Mouse (Mus musculus): Measurements from ENCODE around the gene Atg9b. TPM values are rescaled to one million over a fixed set of nuclear protein-coding genes. Genes with fewer than 3 reads are reported as not detected.

Gene Atg9b
- polyA plus RNA-seq, 1 experiment from 2014 or later = 0.54 TPM

- Histone ChIP-seq H3K9me3 (ENCODE audit: low read length) (no peaks in the 10 kb centered on the region), H3K4me1 (ENCODE audit: insufficient read depth, low read depth, low read length) (peaks cover 14% of the 10 kb centered on the region), H3K36me3 (ENCODE audit: insufficient read depth, low read length) (no peaks in the 10 kb centered on the region), H3K27ac (ENCODE audit: low read length) (no peak overlapping the region), H3K9ac (replicated peaks; ENCODE audit: low read depth) (no peak overlapping the region), H3K4me2 (replicated peaks; ENCODE audit: low read depth, low read length) (no peak overlapping the region), H3K4me3 (ENCODE audit: low read depth, low read length) (no peak overlapping the region), H3K27me3 (replicated peaks; ENCODE audit: insufficient read depth, low read length) (no peaks in the 10 kb centered on the region)
- DNase-seq (ENCODE audit: low spot score) (no peak), ATAC-seq (no peak)
- 86% methylated on average over 4 of the region's 4 CpGs for WGBS
- no peak for TF ChIP-seq EP300 (IDR thresholded peaks at IDR 0.05)
- TF ChIP-seq CTCF (IDR thresholded peaks at IDR 0.05) = no peak
These were observed 11.4 kb downstream of the Atg9b start for GRCm38 (mm10) chr5:24380499-24380898.

- ATAC-seq (no peak), DNase-seq (ENCODE audit: low spot score) (no peak)
- no peak overlapping the region for H3K27ac ChIP-seq (ENCODE audit: low read length)
- WGBS = 56% methylated on average over 4 of the region's 4 CpGs
- no peaks in the 10 kb centered on the region for H3K36me3 ChIP-seq (ENCODE audit: insufficient read depth, low read length)
- no peak overlapping the region for H3K9ac ChIP-seq (replicated peaks; ENCODE audit: low read depth)
- H3K4me1 ChIP-seq (ENCODE audit: insufficient read depth, low read depth, low read length) = peaks cover 14% of the 10 kb centered on the region
- no peaks in the 10 kb centered on the region for H3K27me3 ChIP-seq (replicated peaks; ENCODE audit: insufficient read depth, low read length)
- no peak overlapping the region for H3K4me3 ChIP-seq (ENCODE audit: low read depth, low read length)
- H3K4me2 ChIP-seq (replicated peaks; ENCODE audit: low read depth, low read length) = no peak overlapping the region
- TF ChIP-seq EP300 (IDR thresholded peaks at IDR 0.05) = no peak
- no peak for TF ChIP-seq CTCF (IDR thresholded peaks at IDR 0.05)
- no peaks in the 10 kb centered on the region for H3K9me3 ChIP-seq (ENCODE audit: low read length)
These were observed 12.4 kb downstream of the Atg9b start for GRCm38 (mm10) chr5:24379501-24379900.

DNA sequence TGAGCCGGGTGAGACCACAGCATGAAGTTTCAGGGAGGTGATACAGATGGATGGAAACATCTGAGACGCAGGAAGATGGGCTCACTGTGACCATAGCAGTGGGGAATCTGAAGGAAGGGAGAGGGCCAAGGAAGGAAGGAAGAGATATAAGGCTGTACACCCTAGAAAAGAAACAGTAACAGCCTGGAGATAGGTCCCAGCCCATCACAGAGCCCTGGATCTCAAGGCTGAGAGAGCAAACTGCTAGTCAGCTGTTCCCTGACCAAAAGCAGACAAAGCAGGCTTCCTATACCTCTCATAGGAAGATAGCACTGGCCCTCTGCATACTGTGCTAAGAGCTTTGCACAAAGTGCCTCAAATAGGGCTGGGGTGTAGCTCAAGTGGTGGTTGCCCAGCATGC lies 13.2 kb downstream of the Atg9b start:
- H3K27ac ChIP-seq (ENCODE audit: low read length) = no peak overlapping the region
- no peaks in the 10 kb centered on the region for H3K27me3 ChIP-seq (replicated peaks; ENCODE audit: insufficient read depth, low read length)
- H3K4me3 ChIP-seq (ENCODE audit: low read depth, low read length) = no peak overlapping the region
- DNase-seq (ENCODE audit: low spot score) = no peak
- H3K4me1 ChIP-seq (ENCODE audit: insufficient read depth, low read depth, low read length) = peaks cover 9% of the 10 kb centered on the region
- no peaks in the 10 kb centered on the region for H3K9me3 ChIP-seq (ENCODE audit: low read length)
- 68% methylated on average over 2 of the region's 2 CpGs for WGBS
- no peaks in the 10 kb centered on the region for H3K36me3 ChIP-seq (ENCODE audit: insufficient read depth, low read length)
- no peak overlapping the region for H3K4me2 ChIP-seq (replicated peaks; ENCODE audit: low read depth, low read length)
- no peak overlapping the region for H3K9ac ChIP-seq (replicated peaks; ENCODE audit: low read depth)
- TF ChIP-seq EP300 (IDR thresholded peaks at IDR 0.05) (no peak), CTCF (IDR thresholded peaks at IDR 0.05) (no peak)
- ATAC-seq = no peak

GRCm38 (mm10) chr5:24374666-24375328 lies 17.1 kb downstream of the Atg9b start:
- DNase-seq (ENCODE audit: low spot score) (no peak), ATAC-seq (no peak)
- no peaks in the 10 kb centered on the region for H3K4me1 ChIP-seq (ENCODE audit: insufficient read depth, low read depth, low read length)
- WGBS = 68% methylated on average over 7 of the region's 7 CpGs
- H3K9me3 ChIP-seq (ENCODE audit: low read length) = no peaks in the 10 kb centered on the region
- no peaks in the 10 kb centered on the region for H3K36me3 ChIP-seq (ENCODE audit: insufficient read depth, low read length)
- H3K4me2 ChIP-seq (replicated peaks; ENCODE audit: low read depth, low read length) = no peak overlapping the region
- H3K27me3 ChIP-seq (replicated peaks; ENCODE audit: insufficient read depth, low read length) = no peaks in the 10 kb centered on the region
- no peak overlapping the region for H3K4me3 ChIP-seq (ENCODE audit: low read depth, low read length)
- TF ChIP-seq EP300 (IDR thresholded peaks at IDR 0.05) (no peak), CTCF (IDR thresholded peaks at IDR 0.05) (no peak)
- H3K27ac ChIP-seq (ENCODE audit: low read length) = no peak overlapping the region
- no peak overlapping the region for H3K9ac ChIP-seq (replicated peaks; ENCODE audit: low read depth)

DNA sequence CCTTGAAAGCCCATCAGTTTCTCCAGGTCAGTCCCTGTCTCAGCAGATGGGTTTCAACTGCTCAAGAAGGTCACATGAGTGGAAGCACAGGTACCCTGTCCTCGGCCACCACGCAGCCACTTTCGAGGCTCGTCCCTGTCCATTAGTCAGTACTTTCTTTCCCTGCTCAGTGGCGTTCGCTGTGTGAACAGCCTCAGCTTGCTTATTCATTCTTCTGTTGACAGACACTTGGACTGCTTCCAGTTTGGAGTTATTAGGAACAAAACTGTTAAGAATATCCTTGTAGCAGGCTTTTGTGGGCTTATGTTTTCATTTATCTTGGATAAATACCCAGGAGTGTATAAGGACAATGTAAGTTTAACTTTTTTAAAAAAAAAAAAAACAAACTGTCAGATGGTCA lies 17.7 kb downstream of the Atg9b start:
- Histone ChIP-seq H3K4me1 (ENCODE audit: insufficient read depth, low read depth, low read length) (no peaks in the 10 kb centered on the region), H3K4me3 (ENCODE audit: low read depth, low read length) (no peak overlapping the region), H3K9me3 (ENCODE audit: low read length) (no peaks in the 10 kb centered on the region), H3K9ac (replicated peaks; ENCODE audit: low read depth) (no peak overlapping the region), H3K36me3 (ENCODE audit: insufficient read depth, low read length) (no peaks in the 10 kb centered on the region), H3K27ac (ENCODE audit: low read length) (no peak overlapping the region), H3K4me2 (replicated peaks; ENCODE audit: low read depth, low read length) (no peak overlapping the region), H3K27me3 (replicated peaks; ENCODE audit: insufficient read depth, low read length) (no peaks in the 10 kb centered on the region)
- DNase-seq (ENCODE audit: low spot score) (peak; percentile 39), ATAC-seq (no peak)
- WGBS = 33% methylated on average over 6 of the region's 6 CpGs
- TF ChIP-seq CTCF (IDR thresholded peaks at IDR 0.05) (no peak), EP300 (IDR thresholded peaks at IDR 0.05) (no peak)

- TF ChIP-seq CTCF (IDR thresholded peaks at IDR 0.05) = no peak
- no peak for TF ChIP-seq EP300 (IDR thresholded peaks at IDR 0.05)
- H3K4me3 ChIP-seq (ENCODE audit: low read depth, low read length) = no peak overlapping the region
- H3K4me1 ChIP-seq (ENCODE audit: insufficient read depth, low read depth, low read length) = no peaks in the 10 kb centered on the region
- 87% methylated on average over 5 of the region's 5 CpGs for WGBS
- no peak for ATAC-seq
- DNase-seq (ENCODE audit: low spot score) = no peak
- no peaks in the 10 kb centered on the region for H3K9me3 ChIP-seq (ENCODE audit: low read length)
- no peak overlapping the region for H3K9ac ChIP-seq (replicated peaks; ENCODE audit: low read depth)
- no peak overlapping the region for H3K27ac ChIP-seq (ENCODE audit: low read length)
- H3K36me3 ChIP-seq (ENCODE audit: insufficient read depth, low read length) = no peaks in the 10 kb centered on the region
- H3K4me2 ChIP-seq (replicated peaks; ENCODE audit: low read depth, low read length) = no peak overlapping the region
- no peaks in the 10 kb centered on the region for H3K27me3 ChIP-seq (replicated peaks; ENCODE audit: insufficient read depth, low read length)
These were observed 18.1 kb downstream of the Atg9b start for GRCm38 (mm10) chr5:24373807-24374206.

GRCm38 (mm10) chr5:24369767-24370166 lies 22.2 kb downstream of the Atg9b start:
- H3K9me3 ChIP-seq (ENCODE audit: low read length) = no peaks in the 10 kb centered on the region
- H3K4me2 ChIP-seq (replicated peaks; ENCODE audit: low read depth, low read length) = no peak overlapping the region
- TF ChIP-seq EP300 (IDR thresholded peaks at IDR 0.05) = no peak
- no peak for TF ChIP-seq CTCF (IDR thresholded peaks at IDR 0.05)
- H3K4me3 ChIP-seq (ENCODE audit: low read depth, low read length) = no peak overlapping the region
- no peaks in the 10 kb centered on the region for H3K4me1 ChIP-seq (ENCODE audit: insufficient read depth, low read depth, low read length)
- H3K36me3 ChIP-seq (ENCODE audit: insufficient read depth, low read length) = no peaks in the 10 kb centered on the region
- no peaks in the 10 kb centered on the region for H3K27me3 ChIP-seq (replicated peaks; ENCODE audit: insufficient read depth, low read length)
- 80% methylated on average over 9 of the region's 9 CpGs for WGBS
- no peak for DNase-seq (ENCODE audit: low spot score)
- H3K27ac ChIP-seq (ENCODE audit: low read length) = no peak overlapping the region
- no peak for ATAC-seq
- no peak overlapping the region for H3K9ac ChIP-seq (replicated peaks; ENCODE audit: low read depth)

Measured in lung, postnatal 0 days (tissue).